Mouse (Mus musculus) stomach, postnatal 0 days (tissue): ENCODE results near the gene Rbks. TPM values are rescaled to one million over a fixed set of nuclear protein-coding genes. Genes with fewer than 3 reads are reported as not detected.

Experiments
- ATAC-seq: fragments of 200-750 bp; cut with Nextera tagmentation; 2 replicates; pipeline ENCODE4 v1.8.0; 2017; ENCODE audit not compliant: low FRiP score, low TSS enrichment
- DNase-seq: peaks from one replicate; pipeline ENCODE4 v3.0.0-alpha.2; 2016; ENCODE audit warnings: low spot score
- H3K27ac ChIP-seq: fragments of 300-500 bp; sonication (generic); replicated peaks from 2 replicates; pipeline ENCODE4 v1.5.1; 2014; ENCODE audit warnings: mild to moderate bottlenecking, control low read depth
- H3K27me3 ChIP-seq: fragments of 300-500 bp; sonication (generic); 2 replicates; pipeline ENCODE4 v1.6.1; 2014; ENCODE audit warnings: low read length; ENCODE audit not compliant: control insufficient read depth, insufficient read depth
- H3K36me3 ChIP-seq: fragments of 300-500 bp; sonication (generic); 2 replicates; pipeline ENCODE4 v1.6.1; 2014; ENCODE audit warnings: low read length, mixed read lengths; ENCODE audit not compliant: control insufficient read depth, insufficient read depth
- H3K4me1 ChIP-seq: fragments of 300-500 bp; sonication (generic); replicated peaks from 2 replicates; pipeline ENCODE4 v1.6.1; 2014; ENCODE audit warnings: antibody characterized with exemption; ENCODE audit not compliant: control insufficient read depth, insufficient read depth
- H3K4me2 ChIP-seq: fragments of 300-500 bp; sonication (generic); replicated peaks from 2 replicates; pipeline ENCODE4 v1.6.1; 2014; ENCODE audit warnings: low read depth, mild to moderate bottlenecking, control low read depth, moderate library complexity
- H3K4me3 ChIP-seq: fragments of 300-500 bp; sonication (generic); 2 replicates; pipeline ENCODE4 v1.5.1; 2014; ENCODE audit warnings: low read depth, low read length, control low read depth
- H3K9ac ChIP-seq: fragments of 300-500 bp; sonication (generic); 2 replicates; pipeline ENCODE4 v1.6.1; 2014; ENCODE audit warnings: mild to moderate bottlenecking, low read length, control low read depth, mixed read lengths
- H3K9me3 ChIP-seq: fragments of 300-500 bp; sonication (generic); 2 replicates; pipeline ENCODE4 v1.6.1; 2016; ENCODE audit warnings: low read length; ENCODE audit not compliant: control insufficient read depth
- CTCF ChIP-seq: IDR thresholded peaks from 2 replicates; pipeline ENCODE4 v1.5.1; 2016; ENCODE audit warnings: antibody characterized with exemption, low read depth, mild to moderate bottlenecking, moderate library complexity
- EP300 ChIP-seq: optimal IDR thresholded peaks from 2 replicates; pipeline ENCODE3; 2016; ENCODE audit warnings: antibody characterized with exemption
- WGBS: fragments of 180-500 bp; shearing (Covaris S2); extraction: QIAGEN DNeasy Blood & Tissue Kit; methylation state at CpG from one replicate; pipeline ENCODE4 v1.1.7; 2014; 5-methylcytosine and 5-hydroxymethylcytosine counted together
- microRNA-seq: library from miRNA; unstranded; fragments of <30 nt; microRNA quantifications from one replicate; pipeline ENCODE4, GENCODE M21; 2016
- polyA plus RNA-seq: library from polyadenylated mRNA; unstranded; fragments of >200 nt; fragmentation: Nextera tagmentation; extraction: Ambion mirVana; gene quantifications from 2 replicates; pipeline ENCODE4 v1.2.1, GENCODE M21; 2015

The Rbks gene
- polyA plus RNA-seq, 1 experiment from 2014 or later: 5.7 TPM

- Histone ChIP-seq H3K27ac (no peak overlapping the region), H3K4me2 (no peak overlapping the region), H3K9me3 (no peaks in the 10 kb centered on the region; the same call in 1 of the 2 replicates), H3K36me3 (no peaks in the 10 kb centered on the region), H3K4me1 (no peaks in the 10 kb centered on the region), H3K9ac (0 out of 2 replicates have a peak overlapping the region, but pooled peaks have one; percentile 23), H3K4me3 (no peak overlapping the region), H3K27me3 (no peaks in the 10 kb centered on the region)
- DNase-seq: no peak
- 83% methylated on average over 2 of the region's 2 CpGs for WGBS
- ATAC-seq: no peak
- TF ChIP-seq EP300 (no peak), CTCF (no peak)
These were observed 109.4 kb downstream of the Rbks start for GRCm38 (mm10) chr5:31588016-31588415.

GRCm38 (mm10) chr5:31585526-31585925 lies 111.9 kb downstream of the Rbks start:
- no peak overlapping the region for H3K4me2 ChIP-seq
- H3K27me3 ChIP-seq: no peaks in the 10 kb centered on the region
- no peak for TF ChIP-seq EP300
- TF ChIP-seq CTCF: no peak
- no peaks in the 10 kb centered on the region; the same call in 1 of the 2 replicates for H3K9me3 ChIP-seq
- WGBS: 93% methylated on average over 4 of the region's 4 CpGs
- no peak overlapping the region for H3K27ac ChIP-seq
- no peak for DNase-seq
- no peak for ATAC-seq
- no peaks in the 10 kb centered on the region for H3K4me1 ChIP-seq
- no peak overlapping the region for H3K4me3 ChIP-seq
- H3K9ac ChIP-seq: no peak overlapping the region
- H3K36me3 ChIP-seq: no peaks in the 10 kb centered on the region

GRCm38 (mm10) chr5:31583261-31583660 lies 114.2 kb downstream of the Rbks start:
- DNase-seq: no peak
- Histone ChIP-seq H3K27me3 (no peaks in the 10 kb centered on the region), H3K9me3 (no peaks in the 10 kb centered on the region), H3K27ac (no peak overlapping the region), H3K4me3 (no peak overlapping the region), H3K4me2 (no peak overlapping the region), H3K4me1 (no peaks in the 10 kb centered on the region), H3K36me3 (no peaks in the 10 kb centered on the region), H3K9ac (no peak overlapping the region)
- 73% methylated on average over 2 of the region's 2 CpGs for WGBS
- TF ChIP-seq CTCF (no peak), EP300 (no peak)
- ATAC-seq: no peak

GRCm38 (mm10) chr5:31581932-31582331 lies 115.5 kb downstream of the Rbks start:
- Histone ChIP-seq H3K4me2 (no peak overlapping the region), H3K27ac (no peak overlapping the region), H3K9me3 (no peaks in the 10 kb centered on the region), H3K27me3 (no peaks in the 10 kb centered on the region), H3K9ac (no peak overlapping the region), H3K4me3 (no peak overlapping the region), H3K36me3 (no peaks in the 10 kb centered on the region), H3K4me1 (no peaks in the 10 kb centered on the region)
- ATAC-seq (no peak; the same call in 1 of the 2 replicates), DNase-seq (no peak)
- WGBS: 66% methylated on average over 3 of the region's 3 CpGs
- no peak for TF ChIP-seq CTCF
- TF ChIP-seq EP300: no peak

- Histone ChIP-seq H3K27me3 (no peaks in the 10 kb centered on the region), H3K4me2 (no peak overlapping the region), H3K9ac (no peak overlapping the region), H3K9me3 (no peaks in the 10 kb centered on the region), H3K4me1 (no peaks in the 10 kb centered on the region), H3K27ac (no peak overlapping the region), H3K36me3 (no peaks in the 10 kb centered on the region), H3K4me3 (no peak overlapping the region)
- no peak for ATAC-seq
- 69% methylated on average over 6 of the region's 6 CpGs for WGBS
- no peak for DNase-seq
- no peak for TF ChIP-seq EP300
- TF ChIP-seq CTCF: no peak
These were observed 116.2 kb downstream of the Rbks start for GRCm38 (mm10) chr5:31581263-31581662.

- H3K4me2 ChIP-seq: no peak overlapping the region
- WGBS: 58% methylated on average over 7 of the region's 7 CpGs
- H3K4me1 ChIP-seq: no peaks in the 10 kb centered on the region
- H3K36me3 ChIP-seq: no peaks in the 10 kb centered on the region
- no peak overlapping the region for H3K4me3 ChIP-seq
- TF ChIP-seq CTCF: no peak
- TF ChIP-seq EP300: no peak
- ATAC-seq: peak; percentile 87
- H3K27ac ChIP-seq: no peak overlapping the region
- no peaks in the 10 kb centered on the region for H3K9me3 ChIP-seq
- no peak for DNase-seq
- H3K27me3 ChIP-seq: no peaks in the 10 kb centered on the region
- no peak overlapping the region for H3K9ac ChIP-seq
These were observed 120.9 kb downstream of the Rbks start for GRCm38 (mm10) chr5:31576539-31576975.

Small RNAs within 50 kb of the gene (microRNA-seq; reads per million reads assigned to microRNA genes)
- not detected for gene Mir3473e

Other genes starting within 250 kb of the Rbks start
- gene Zfp512, start 245.2 kb downstream of the Rbks start, polyA plus RNA-seq: 13.3 and 15.7 TPM in 2 replicates
- gene 4930548H24Rik, start 211.9 kb downstream of the Rbks start, polyA plus RNA-seq: not detected in 2 replicates
- gene Gpn1, start 202.9 kb downstream of the Rbks start, polyA plus RNA-seq: 22.0 and 22.7 TPM in 2 replicates
- 13.9 and 15.2 TPM in 2 replicates for gene Slc4a1ap, start 170.6 kb downstream of the Rbks start, polyA plus RNA-seq
- gene Supt7l, start 169.8 kb downstream of the Rbks start, polyA plus RNA-seq: 8.4 and 9.1 TPM in 2 replicates
- 359 and 382 TPM in 2 replicates for gene Mrpl33, start 100.7 kb downstream of the Rbks start, polyA plus RNA-seq
- 44.9 and 46.5 TPM in 2 replicates for gene Babam2, start 57 bp upstream of the Rbks start, polyA plus RNA-seq